Mouse (Mus musculus) thymus, adult 2 months (tissue): ENCODE data around the gene Hip1r.

ENCODE experiments used
- CTCF ChIP-seq: fragments of 200-500 bp; IDR thresholded peaks from 2 replicates; pipeline ENCODE4 v1.5.1; 2012; ENCODE audit warnings: mild to moderate bottlenecking, control low read depth, low read length, moderate library complexity, borderline replicate concordance; ENCODE audit not compliant: control insufficient read depth, poor library complexity, insufficient read depth; ENCODE audit errors: extremely low read depth
- POLR2A ChIP-seq: fragments of 200-500 bp; IDR thresholded peaks from 2 replicates; pipeline ENCODE4 v1.6.1; 2012; ENCODE audit warnings: mild to moderate bottlenecking, low read length, control low read depth, moderate library complexity; ENCODE audit not compliant: control insufficient read depth, poor library complexity, insufficient read depth; ENCODE audit errors: extremely low read depth

- TF ChIP-seq CTCF (no peak), POLR2A (no peak)
These were observed 23.3 kb downstream of the Hip1r start for GRCm38 (mm10) chr5:123996695-123997094.
